Mouse (Mus musculus): ENCODE results near the gene Pla2r1.

The Pla2r1 gene

DNA sequence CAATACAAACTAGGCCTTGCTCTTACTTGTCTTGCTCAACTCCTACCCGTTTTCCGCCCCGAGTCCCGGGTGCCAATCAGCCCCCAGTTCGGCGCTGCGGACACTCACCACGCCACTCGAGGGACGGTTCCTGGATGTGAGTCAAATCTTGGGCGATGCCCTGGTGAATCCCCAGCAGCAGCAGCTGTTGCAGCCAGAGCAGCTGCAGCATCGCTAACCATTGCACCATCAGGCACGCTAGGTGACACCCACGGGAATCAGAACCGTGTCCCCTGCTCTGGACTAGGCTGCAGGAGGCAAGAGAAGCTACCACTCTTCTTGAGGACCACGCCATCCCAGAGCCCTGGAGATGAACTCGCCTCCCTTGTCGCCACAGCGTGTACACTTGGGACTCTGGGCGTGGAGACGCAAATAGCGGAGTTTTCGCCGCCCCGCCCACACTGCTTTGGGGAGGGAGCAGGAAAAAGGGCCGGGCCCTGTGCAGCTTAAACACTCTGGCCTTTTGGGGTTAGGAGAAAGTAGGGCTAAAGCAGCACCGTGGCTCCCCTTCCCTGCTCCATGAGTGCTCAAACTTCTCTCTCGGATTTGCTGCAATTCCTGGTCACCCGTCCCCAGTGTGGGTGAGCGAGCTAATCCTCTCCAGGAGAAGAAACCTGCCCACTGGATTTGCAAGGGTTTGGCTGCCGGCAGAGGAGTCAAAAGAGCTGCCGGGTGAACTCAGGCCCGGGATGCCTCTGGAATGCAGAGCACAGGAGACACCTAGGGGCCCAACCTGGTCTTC lies at the start of gene Pla2r1:
Gene Pla2r1 (minus strand): TSS at position 407 of the 781 bp plus-strand sequence.
- DNase-seq (ENCODE audit: low spot score): peak; percentile 52

- no peak for DNase-seq (ENCODE audit: low spot score)
Measured at GRCm38 (mm10) chr2:60601326-60601725, 48.2 kb upstream of the Pla2r1 start.

- no peak for DNase-seq (ENCODE audit: low spot score)
Measured at GRCm38 (mm10) chr2:60600863-60601262, 47.8 kb upstream of the Pla2r1 start.

GRCm38 (mm10) chr2:60583416-60583815 lies 30.3 kb upstream of the Pla2r1 start:
- DNase-seq (ENCODE audit: low spot score): no peak

GRCm38 (mm10) chr2:60554561-60554960 lies 1.5 kb upstream of the Pla2r1 start:
- DNase-seq (ENCODE audit: low spot score): no peak

DNA sequence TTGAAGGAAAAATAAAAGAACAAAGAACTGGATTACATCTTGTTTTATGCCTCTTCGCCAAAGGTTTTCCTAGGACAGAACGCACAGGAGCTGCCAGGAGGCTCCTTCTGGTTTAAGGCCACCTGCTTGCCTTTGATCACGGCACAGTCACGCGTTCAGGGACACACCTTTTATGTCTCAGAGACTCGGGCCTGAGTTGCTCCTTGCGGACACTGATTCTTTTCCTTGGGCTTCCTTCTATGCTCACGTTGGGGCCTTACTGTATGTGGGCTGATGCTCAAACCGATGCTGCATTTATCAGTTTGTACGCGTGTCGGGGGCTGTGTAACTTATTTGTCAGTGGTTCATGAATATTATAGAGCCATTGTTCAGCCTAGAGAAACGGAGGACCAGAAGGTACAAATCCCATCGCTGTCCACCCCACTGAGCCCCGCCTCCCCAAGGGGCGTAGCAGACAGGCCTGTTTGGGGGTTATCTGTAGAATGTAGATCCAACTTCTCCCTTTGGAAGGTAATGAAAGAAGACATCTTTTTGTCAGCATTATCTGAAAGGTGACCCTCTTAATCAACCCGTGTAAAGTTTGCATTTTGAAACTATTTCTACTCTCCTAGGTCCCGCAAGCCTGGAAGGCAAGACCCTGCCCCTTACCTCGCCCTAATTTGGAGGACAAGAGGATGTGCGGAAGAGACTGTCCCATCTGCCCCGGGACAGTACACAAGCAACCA lies 769 bp downstream of the Pla2r1 start:
- no peak for DNase-seq (ENCODE audit: low spot score)

GRCm38 (mm10) chr2:60551673-60552072 lies 1.4 kb downstream of the Pla2r1 start:
- DNase-seq (ENCODE audit: low spot score): no peak

GRCm38 (mm10) chr2:60550521-60550920 lies 2.6 kb downstream of the Pla2r1 start:
- no peak for DNase-seq (ENCODE audit: low spot score)

- DNase-seq (ENCODE audit: low spot score): no peak
Measured at GRCm38 (mm10) chr2:60549851-60550250, 3.3 kb downstream of the Pla2r1 start.

GRCm38 (mm10) chr2:60546082-60546481 lies 7.0 kb downstream of the Pla2r1 start:
- DNase-seq (ENCODE audit: low spot score): no peak

DNA sequence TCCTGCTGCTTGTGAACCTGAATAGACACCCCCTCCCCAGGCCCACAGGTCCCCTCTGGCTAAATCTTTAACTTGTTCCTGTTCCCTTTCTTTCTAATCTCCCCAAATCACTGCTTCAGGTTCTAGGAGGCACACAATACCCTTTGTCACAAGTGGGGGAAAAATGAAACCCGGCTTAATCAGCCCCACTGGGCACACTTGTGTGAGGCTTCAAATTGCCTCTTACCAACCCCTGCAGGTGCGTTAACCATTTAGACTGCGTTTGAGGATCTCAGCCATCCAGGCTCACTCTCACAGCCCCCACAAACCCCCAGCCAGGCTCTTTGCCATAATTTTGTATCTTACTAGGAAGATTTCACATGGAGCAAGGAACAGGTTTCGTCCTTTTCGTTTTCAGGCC lies 9.1 kb downstream of the Pla2r1 start:
- no peak for DNase-seq (ENCODE audit: low spot score)

DNA sequence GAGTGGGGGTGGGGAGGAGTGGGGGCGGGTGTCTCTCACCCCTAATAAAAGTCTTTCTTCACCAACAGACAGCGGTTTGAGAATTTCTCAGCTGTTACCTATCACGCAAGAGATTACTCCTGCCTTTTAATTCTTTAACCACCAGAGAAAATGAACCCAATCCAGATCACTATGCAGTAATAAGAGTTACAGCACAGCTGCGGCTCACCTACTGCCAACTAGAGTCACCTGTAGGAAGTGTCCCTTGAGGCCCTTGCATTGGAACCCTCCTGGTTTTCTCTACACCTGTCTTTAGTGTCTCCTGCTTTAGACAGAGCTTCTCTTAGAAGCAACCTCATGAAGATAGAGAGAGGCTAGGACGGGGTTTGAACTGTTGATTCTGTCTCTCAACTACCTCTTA lies 11.4 kb downstream of the Pla2r1 start:
- DNase-seq (ENCODE audit: low spot score): no peak

- no peak for DNase-seq (ENCODE audit: low spot score)
Measured at GRCm38 (mm10) chr2:60540346-60540745, 12.8 kb downstream of the Pla2r1 start.

GRCm38 (mm10) chr2:60538710-60539109 lies 14.4 kb downstream of the Pla2r1 start:
- no peak for DNase-seq (ENCODE audit: low spot score)

DNA sequence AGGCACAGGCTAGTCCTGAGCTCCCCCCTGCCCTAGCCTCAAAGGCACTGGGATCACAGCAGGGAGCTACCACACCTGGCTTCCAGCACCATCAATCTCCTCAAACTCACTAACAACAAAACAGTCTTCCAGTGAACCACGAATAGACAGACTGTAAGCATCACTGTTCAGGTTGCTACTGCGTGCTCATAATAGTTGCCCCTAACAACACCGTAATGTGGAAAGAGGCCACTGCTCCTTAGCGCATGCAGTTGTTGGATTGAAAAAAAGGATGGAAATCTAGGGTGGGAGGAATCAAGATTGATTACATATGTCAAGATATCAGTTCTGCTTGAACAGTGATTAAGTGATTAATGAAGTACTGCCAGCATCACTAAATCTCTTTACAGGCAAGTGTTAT lies 14.8 kb downstream of the Pla2r1 start:
- DNase-seq (ENCODE audit: low spot score): no peak

DNA sequence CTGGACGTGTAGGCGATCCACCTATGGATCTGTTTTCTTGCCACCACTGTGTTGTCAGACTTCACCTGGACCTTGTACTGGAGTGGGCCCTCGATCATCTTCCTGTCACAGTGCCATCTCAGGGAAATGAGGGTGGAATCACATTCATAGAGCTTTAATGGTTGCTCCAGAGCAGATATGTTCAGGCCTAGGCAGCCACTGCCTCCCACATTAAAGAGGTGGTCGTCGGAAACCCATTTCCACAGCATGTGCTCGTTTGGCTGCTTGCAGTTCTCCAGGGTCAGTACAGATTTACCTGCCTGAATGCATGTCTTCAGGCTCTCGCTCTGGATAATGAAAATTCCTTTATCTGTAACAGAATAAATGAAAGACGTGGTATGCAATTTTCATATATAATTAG lies 18.4 kb downstream of the Pla2r1 start:
- DNase-seq (ENCODE audit: low spot score): no peak

GRCm38 (mm10) chr2:60533026-60533425 lies 20.1 kb downstream of the Pla2r1 start:
- no peak for DNase-seq (ENCODE audit: low spot score)

DNA sequence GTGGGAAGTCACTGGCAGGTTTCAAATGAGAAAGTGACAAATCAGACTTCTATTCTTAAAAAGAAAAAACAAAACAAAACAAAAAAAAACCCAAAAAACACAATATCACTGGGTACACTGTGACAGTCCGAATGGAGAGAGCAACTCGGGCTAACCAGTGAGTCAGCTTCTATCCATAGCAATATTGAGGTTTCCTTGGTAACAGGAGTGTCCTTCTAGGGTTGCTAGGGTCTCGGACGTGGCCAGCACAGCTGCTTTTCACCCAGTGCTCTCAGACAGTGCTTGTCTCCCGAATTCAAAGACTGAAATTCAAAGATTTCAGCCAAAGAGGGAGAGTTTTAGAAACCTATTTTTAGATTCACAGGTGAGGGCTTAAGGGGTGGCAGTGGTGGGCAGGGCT lies 20.6 kb downstream of the Pla2r1 start:
- DNase-seq (ENCODE audit: low spot score): no peak

DNA sequence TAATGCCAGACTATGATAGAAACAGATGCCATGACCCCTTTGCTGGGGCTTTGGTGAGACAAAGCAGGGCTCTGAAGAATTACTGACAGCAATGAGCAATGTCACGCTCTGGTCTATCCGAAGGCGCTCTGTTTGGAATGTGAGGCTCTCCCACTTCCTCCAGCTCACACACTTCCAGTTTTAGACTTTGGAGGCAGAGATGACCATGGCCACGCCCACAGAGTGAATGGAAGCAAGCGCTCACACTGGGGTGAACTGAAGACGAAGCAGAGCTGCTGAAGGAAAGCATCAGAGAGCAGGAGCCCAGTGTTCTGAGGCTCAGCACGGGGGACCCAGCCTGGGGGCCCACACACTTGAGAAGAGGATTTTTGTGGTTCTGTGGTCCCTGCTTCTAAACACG lies 37.3 kb downstream of the Pla2r1 start:
- peak; percentile 44 for DNase-seq (ENCODE audit: low spot score)

- no peak for DNase-seq (ENCODE audit: low spot score)
Measured at GRCm38 (mm10) chr2:60514863-60515262, 38.2 kb downstream of the Pla2r1 start.

GRCm38 (mm10) chr2:60510718-60511117 lies 42.4 kb downstream of the Pla2r1 start:
- no peak for DNase-seq (ENCODE audit: low spot score)

DNA sequence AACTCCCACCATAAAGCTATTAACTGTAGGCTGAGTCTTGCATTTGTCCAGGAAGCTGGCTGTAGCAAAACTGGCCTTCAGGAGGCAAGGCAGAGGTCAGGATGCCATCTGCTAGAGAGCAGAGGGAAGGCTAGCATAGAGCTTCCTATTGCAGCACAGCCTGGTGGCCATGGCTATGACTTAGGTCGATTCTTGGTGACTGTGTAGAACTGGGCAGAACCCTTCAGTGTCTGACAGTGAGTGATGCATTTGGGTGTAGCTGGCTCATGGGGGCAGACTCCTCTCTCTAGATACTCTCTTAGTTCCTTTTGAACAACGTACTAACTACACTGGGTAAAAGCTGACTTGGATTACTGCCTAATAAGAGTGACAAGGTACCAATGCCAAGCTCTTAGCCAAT lies 48.0 kb downstream of the Pla2r1 start:
- DNase-seq (ENCODE audit: low spot score): no peak

DNA sequence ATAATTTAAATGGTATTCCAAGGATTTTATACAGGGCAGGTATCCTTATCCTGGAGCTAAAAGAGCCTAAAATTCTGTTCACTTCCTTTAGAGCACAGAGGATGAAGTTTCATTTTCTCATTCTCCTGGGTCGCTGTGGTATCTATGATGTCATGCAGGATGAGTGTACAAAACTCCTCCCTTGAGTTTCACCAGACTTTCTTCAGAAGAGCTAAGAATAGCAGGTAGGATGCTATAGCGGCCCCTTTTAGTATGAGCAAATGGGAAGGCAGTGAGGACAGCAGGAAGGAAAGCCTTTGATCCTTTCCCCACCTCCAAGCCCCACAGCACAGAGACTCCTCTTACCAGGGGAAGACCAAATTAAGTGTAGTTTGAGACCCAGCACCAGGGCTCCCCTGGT lies 48.4 kb downstream of the Pla2r1 start:
- no peak for DNase-seq (ENCODE audit: low spot score)

- no peak for DNase-seq (ENCODE audit: low spot score)
Measured at GRCm38 (mm10) chr2:60503991-60504390, 49.1 kb downstream of the Pla2r1 start.
